Mouse (Mus musculus) G1E (cell line): Measurements from ENCODE around the gene Cdc42ep1.

ENCODE experiments used
- CTCF ChIP-seq: IDR thresholded peaks from 2 replicates; pipeline ENCODE4 v1.5.1; 2012; ENCODE audit warnings: low read depth, low read length, inconsistent platforms, mixed read lengths
- POLR2AphosphoS5 ChIP-seq: IDR thresholded peaks from 2 replicates; pipeline ENCODE4 v1.6.1; 2012; ENCODE audit warnings: low read depth, low read length, inconsistent platforms; ENCODE audit not compliant: insufficient replicate concordance

DNA sequence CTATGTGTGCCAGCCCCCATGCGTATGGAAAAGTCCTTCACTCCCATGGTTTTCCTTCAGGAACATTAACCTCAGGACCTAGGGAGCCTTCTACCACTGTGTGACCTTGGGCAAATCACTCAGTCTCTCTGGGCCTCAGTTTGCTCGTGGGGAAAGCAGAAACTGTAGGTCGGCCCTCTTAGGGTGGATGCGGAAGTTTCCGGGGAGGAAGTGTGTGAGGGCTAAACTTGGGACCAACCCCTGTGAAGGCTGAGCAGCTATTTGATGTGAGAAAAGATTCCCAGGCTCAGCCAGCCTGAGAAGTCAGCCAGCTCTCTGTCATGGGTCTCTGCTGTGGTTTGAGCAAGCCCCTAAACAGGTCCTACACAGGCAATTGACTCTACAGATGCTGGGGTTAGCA, 19.9 kb downstream of the Cdc42ep1 start:
- TF ChIP-seq POLR2AphosphoS5 (no peak), CTCF (no peak)
